Mouse (Mus musculus): Measurements from ENCODE around the gene Mfsd11. TPM values are rescaled to one million over a fixed set of nuclear protein-coding genes. Genes with fewer than 3 reads are reported as not detected.

The Mfsd11 gene
- total and polyA plus RNA-seq, 3 experiments = 25.4 to 25.7 TPM; not detected in 1

DNA sequence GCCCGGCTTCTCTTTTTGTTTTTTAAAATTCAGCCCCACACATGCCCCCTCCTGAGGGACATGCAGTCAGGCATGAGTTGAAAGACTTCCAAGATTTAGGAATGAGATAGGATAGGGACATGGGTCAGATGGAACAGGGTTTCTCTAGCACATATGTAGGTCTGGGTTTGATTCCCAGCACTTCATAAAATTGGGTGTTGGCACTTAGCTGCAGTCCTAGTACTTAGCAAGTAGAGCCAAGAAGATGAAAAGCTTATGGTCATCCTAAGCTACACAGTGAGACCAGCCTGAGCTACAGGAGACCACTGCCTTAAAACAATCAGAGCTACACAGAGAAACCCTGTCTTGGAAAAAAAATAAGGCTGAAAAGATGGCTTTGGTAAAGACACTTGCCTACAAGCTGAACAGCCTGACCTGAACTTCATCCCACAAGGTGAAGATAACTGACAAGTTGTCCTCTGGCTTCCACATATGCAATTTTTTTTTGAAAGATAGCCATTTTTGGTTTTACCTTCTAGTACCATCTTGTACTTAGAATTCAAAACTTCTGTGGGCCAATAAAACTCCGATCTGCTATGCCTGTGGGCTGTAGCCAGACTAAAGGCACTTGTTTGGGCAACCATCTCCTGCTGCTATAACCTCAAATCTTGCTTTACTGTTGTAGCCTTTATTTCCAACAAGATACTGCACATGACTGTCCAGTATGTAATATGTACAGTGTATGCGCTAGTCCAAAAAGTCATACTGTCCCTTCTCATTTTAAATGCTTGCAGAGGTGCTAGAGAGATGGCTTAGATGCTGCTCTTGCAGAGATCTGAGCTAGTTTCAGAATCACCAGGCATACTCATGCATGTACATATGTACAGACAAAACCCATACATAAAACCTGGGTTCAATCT is 4.8 kb upstream of the Mfsd11 start:
- H3K79me2 ChIP-seq (ENCODE audit: control insufficient read depth, insufficient read depth, low read length, poor library complexity) = peaks cover 65% of the 10 kb centered on the region
- H3K4me3 ChIP-seq (ENCODE audit: control insufficient read depth in 1 of 2, insufficient read depth in 1 of 2, low read depth in 2 of 2, low read length in 2 of 2) = no peak overlapping the region
- no peaks in the 10 kb centered on the region for H3K9me3 ChIP-seq (replicated peaks; ENCODE audit: insufficient read depth, low read length)
- H3K36me3 ChIP-seq (ENCODE audit: control insufficient read depth in 1 of 2, insufficient read depth in 2 of 2, low read length in 2 of 2) = peaks cover 21 to 47% of the 10 kb centered on the region in 2 experiments
- peak; percentile 72 for DNase-seq (ENCODE audit: low read depth, low spot score)
- no peak overlapping the region for H3K9ac ChIP-seq (ENCODE audit: control insufficient read depth, low read depth, low read length, poor library complexity, severe bottlenecking)
- no peaks in the 10 kb centered on the region for H3K27me3 ChIP-seq (ENCODE audit: control insufficient read depth in 1 of 2, insufficient read depth in 2 of 2, low read length in 2 of 2)
- H3K27ac ChIP-seq (ENCODE audit: control insufficient read depth, low read depth, low read length) = no peak overlapping the region
- TF ChIP-seq EP300 (IDR thresholded peaks at IDR 0.05; ENCODE audit: low read depth in 1 of 2, low read length in 2 of 2) = 0 out of 4 replicates have a peak, but pooled peaks of 1 of the 2 experiments have one; percentile 3
- TF ChIP-seq MAFK (IDR thresholded peaks at IDR 0.05; ENCODE audit: borderline replicate concordance, low read depth, low read length) = peak; percentile 17; the same call in 1 of the 2 replicates
- 0 out of 2 replicates have a peak, but pooled peaks have one; percentile 91 for TF ChIP-seq CHD1 (IDR thresholded peaks at IDR 0.05; ENCODE audit: low read depth, low read length)
- TF ChIP-seq ETS1 (IDR thresholded peaks at IDR 0.05; ENCODE audit: low read depth, low read length) = no peak
- peak in 1 of 2 experiments; percentile 58; a peak in 2 of 4 replicates for TF ChIP-seq POLR2A (IDR thresholded peaks at IDR 0.05; ENCODE audit: control insufficient read depth in 1 of 2, insufficient read depth in 1 of 2, low read depth in 1 of 2, low read length in 2 of 2, poor library complexity in 1 of 2)
- peak; percentile 51 for TF ChIP-seq POLR2AphosphoS2 (IDR thresholded peaks at IDR 0.05; ENCODE audit: low read length)
- 0 out of 2 replicates have a peak, but pooled peaks have one; percentile 7 for TF ChIP-seq ZMIZ1 (IDR thresholded peaks at IDR 0.05; ENCODE audit: low read depth, low read length)
- TF ChIP-seq ZNF384 (IDR thresholded peaks at IDR 0.05; ENCODE audit: low read depth, low read length) = 0 out of 2 replicates have a peak, but pooled peaks have one; percentile 15
- TF ChIP-seq POLR2AphosphoS5 (IDR thresholded peaks at IDR 0.05; ENCODE audit: borderline replicate concordance, low read depth, low read length) = peak; percentile 30; the same call in 1 of the 2 replicates
- no peak for TF ChIP-seq NRF1 (IDR thresholded peaks at IDR 0.05; ENCODE audit: insufficient read depth, low read depth, low read length, poor library complexity, severe bottlenecking)
- TF ChIP-seq ZKSCAN1 (IDR thresholded peaks at IDR 0.05; ENCODE audit: low read depth, low read length) = no peak
- H3K4me1 ChIP-seq (ENCODE audit: control insufficient read depth in 1 of 2, insufficient read depth in 2 of 2, low read length in 2 of 2) = peaks cover 5 to 13% of the 10 kb centered on the region in 2 experiments; a peak in 3 of 4 replicates

DNA sequence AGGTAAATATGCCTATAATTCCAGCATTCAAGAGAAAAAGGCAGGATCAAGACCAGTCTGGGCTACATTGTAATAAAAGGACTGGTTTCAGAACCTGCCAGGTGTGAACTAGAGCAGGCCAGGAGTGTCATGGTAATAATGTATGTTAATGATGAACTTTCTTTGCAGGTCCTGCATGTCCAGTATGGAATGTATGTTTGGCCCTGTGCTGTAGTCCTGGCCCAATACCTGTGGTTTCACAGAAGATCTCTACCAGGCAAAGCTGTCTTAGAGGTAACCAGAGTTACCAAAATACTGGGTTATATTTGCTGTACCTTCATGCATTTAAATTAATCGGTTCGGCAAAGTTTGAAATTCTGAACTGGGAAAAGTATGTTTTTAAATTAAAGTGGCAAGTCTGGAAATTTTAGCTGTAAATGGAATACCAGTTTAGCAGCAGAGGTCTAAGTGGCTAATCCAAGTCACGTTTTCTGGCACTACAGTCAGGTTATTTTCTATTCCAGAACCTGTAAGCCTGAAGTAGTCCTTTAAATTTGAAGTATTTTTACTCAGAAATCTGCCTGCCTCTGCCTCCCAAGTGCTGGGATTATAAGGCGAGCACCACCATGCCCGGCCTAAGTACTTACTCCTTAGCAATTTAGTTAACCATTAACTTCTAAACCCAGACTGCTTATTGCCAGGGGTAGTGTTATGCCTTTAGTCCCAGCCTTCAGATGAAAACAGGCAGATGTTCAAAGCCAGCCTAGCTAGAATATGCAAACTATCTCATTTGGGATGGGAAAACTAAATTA is 4.0 kb upstream of the Mfsd11 start:
- peaks cover 5 to 13% of the 10 kb centered on the region in 2 experiments; a peak in 3 of 4 replicates for H3K4me1 ChIP-seq (ENCODE audit: control insufficient read depth in 1 of 2, insufficient read depth in 2 of 2, low read length in 2 of 2)
- no peak for TF ChIP-seq USF1 (IDR thresholded peaks at IDR 0.05; ENCODE audit: low read depth, low read length)
- TF ChIP-seq MEF2A (IDR thresholded peaks at IDR 0.05; ENCODE audit: extremely low read depth, insufficient replicate concordance, low read depth, low read length, poor library complexity, severe bottlenecking) = no peak
- no peak for TF ChIP-seq MAZ (IDR thresholded peaks at IDR 0.05; ENCODE audit: low read depth, low read length)
- peak; percentile 34; the same call in 1 of the 2 replicates for TF ChIP-seq NELFE (IDR thresholded peaks at IDR 0.05; ENCODE audit: low read depth, low read length)
- TF ChIP-seq ZKSCAN1 (IDR thresholded peaks at IDR 0.05; ENCODE audit: low read depth, low read length) = peak; percentile 47; the same call in 1 of the 2 replicates
- TF ChIP-seq E2F4 (IDR thresholded peaks at IDR 0.05; ENCODE audit: borderline replicate concordance, low read depth, low read length) = no peak
- peak; percentile 42; the same call in 1 of the 2 replicates for TF ChIP-seq CHD2 (IDR thresholded peaks at IDR 0.05; ENCODE audit: low read length)
- peak; percentile 60; the same call in 1 of the 2 replicates for TF ChIP-seq SIN3A (IDR thresholded peaks at IDR 0.05; ENCODE audit: low read length)
- TF ChIP-seq NRF1 (IDR thresholded peaks at IDR 0.05; ENCODE audit: insufficient read depth, low read depth, low read length, poor library complexity, severe bottlenecking) = no peak
- 0 out of 4 replicates have a peak, but pooled peaks of 1 of the 2 experiments have one; percentile 10 for TF ChIP-seq EP300 (IDR thresholded peaks at IDR 0.05; ENCODE audit: low read depth in 1 of 2, low read length in 2 of 2)
- no peak for TF ChIP-seq TCF12 (IDR thresholded peaks at IDR 0.05; ENCODE audit: low read depth, low read length)
- peak; percentile 37; the same call in 1 of the 2 replicates for TF ChIP-seq HCFC1 (IDR thresholded peaks at IDR 0.05; ENCODE audit: low read depth, low read length)
- TF ChIP-seq JUND (IDR thresholded peaks at IDR 0.05; ENCODE audit: low read depth, low read length) = 0 out of 2 replicates have a peak, but pooled peaks have one; percentile 48
- peak; percentile 30 for TF ChIP-seq ZMIZ1 (IDR thresholded peaks at IDR 0.05; ENCODE audit: low read depth, low read length)
- TF ChIP-seq RCOR1 (IDR thresholded peaks at IDR 0.05; ENCODE audit: low read depth, low read length) = peak; percentile 50; the same call in 1 of the 2 replicates
- TF ChIP-seq MXI1 (IDR thresholded peaks at IDR 0.05; ENCODE audit: low read depth, low read length) = 0 out of 2 replicates have a peak, but pooled peaks have one; percentile 38
- 0 out of 2 replicates have a peak, but pooled peaks have one; percentile 8 for TF ChIP-seq MYC (IDR thresholded peaks at IDR 0.05; ENCODE audit: low read depth, low read length)
- no peak for TF ChIP-seq CHD1 (IDR thresholded peaks at IDR 0.05; ENCODE audit: low read depth, low read length)
- no peak for TF ChIP-seq ETS1 (IDR thresholded peaks at IDR 0.05; ENCODE audit: low read depth, low read length)

More for the DNA sequence above, 4.0 kb upstream of the Mfsd11 start:
- Histone ChIP-seq H3K4me3 (ENCODE audit: control insufficient read depth in 1 of 2, insufficient read depth in 1 of 2, low read depth in 2 of 2, low read length in 2 of 2) (no peak overlapping the region), H3K27me3 (ENCODE audit: control insufficient read depth in 1 of 2, insufficient read depth in 2 of 2, low read length in 2 of 2) (no peaks in the 10 kb centered on the region), H3K9ac (ENCODE audit: control insufficient read depth, low read depth, low read length, poor library complexity, severe bottlenecking) (0 out of 2 replicates have a peak overlapping the region, but pooled peaks have one; percentile 0), H3K9me3 (replicated peaks; ENCODE audit: insufficient read depth, low read length) (no peaks in the 10 kb centered on the region), H3K27ac (ENCODE audit: control insufficient read depth, low read depth, low read length) (no peak overlapping the region), H3K36me3 (ENCODE audit: control insufficient read depth in 1 of 2, insufficient read depth in 2 of 2, low read length in 2 of 2) (peaks cover 21 to 47% of the 10 kb centered on the region in 2 experiments), H3K79me2 (ENCODE audit: control insufficient read depth, insufficient read depth, low read length, poor library complexity) (peaks cover 63% of the 10 kb centered on the region)
- peak; percentile 66 for DNase-seq (ENCODE audit: low read depth, low spot score)
